11 mouse cellular contexts compared by ENCODE assay signal in genomic region chr12:108000715-108001080, GRCm38 (mm10). TPM values are rescaled to one million over a fixed set of nuclear protein-coding genes. Genes with fewer than 3 reads are reported as not detected.
A peak's percentile ranks its signal among the peaks of the same experiment; 100 is the strongest.
DNase-seq lines count a peak whose midpoint lies in the region; ATAC-seq and TF ChIP-seq lines count a peak whose summit lies in the region.
"Had no signal": no experiment of that assay in that cellular context is flagged by ENCODE, and none has a peak within 500 bp of the region (broad histone marks: within the 10 kb centered on the region; RNA-seq: fewer than 3 reads in every experiment).

No protein-coding gene starts in this region.

- no peak for ATAC-seq in hindbrain, embryonic 14.5 days (ENCODE audit: low FRiP score)
- ATAC-seq in midbrain, embryonic 13.5 days = no peak
- ATAC-seq in kidney, embryonic 14.5 days (ENCODE audit: low FRiP score, low TSS enrichment) = no peak
- ATAC-seq: liver, postnatal 0 days had no signal

- peak overlapping the region; percentile 80 for H3K27ac ChIP-seq in spleen, adult 2 months (ENCODE audit: insufficient read depth, low read length)
- peak overlapping the region; percentile 95 for H3K27ac ChIP-seq in hindbrain, embryonic 14.5 days
- peak overlapping the region; percentile 98 for H3K27ac ChIP-seq in midbrain, embryonic 13.5 days
- no peak overlapping the region for H3K27ac ChIP-seq in kidney, embryonic 14.5 days (ENCODE audit: low read depth, low read length)

- TF ChIP-seq CTCF in spleen, adult 2 months (IDR thresholded peaks at IDR 0.05; ENCODE audit: extremely low read depth, insufficient read depth, insufficient read length, insufficient replicate concordance) = no peak

- H3K9me3 ChIP-seq in hindbrain, embryonic 14.5 days (ENCODE audit: control insufficient read depth, low read length) = no peaks in the 10 kb centered on the region
- no peaks in the 10 kb centered on the region for H3K9me3 ChIP-seq in midbrain, embryonic 13.5 days
- no peaks in the 10 kb centered on the region for H3K9me3 ChIP-seq in kidney, embryonic 14.5 days (ENCODE audit: control insufficient read depth, low read length)

- 9% methylated on average over 2 of the region's 2 CpGs for whole genome bisulfite sequencing in spleen, adult 2 months
- 21% methylated on average over 2 of the region's 2 CpGs for WGBS in hindbrain, embryonic 14.5 days
- 13% methylated on average over 2 of the region's 2 CpGs for WGBS in midbrain, embryonic 13.5 days
- 42% methylated on average over 2 of the region's 2 CpGs for WGBS in kidney, embryonic 14.5 days

- no peak for DNase-seq in spleen, adult 2 months (ENCODE audit: low read depth in 1 of 2, low spot score in 2 of 2)
- no peak for DNase-seq in spleen, postnatal 4 days (ENCODE audit: low spot score in 2 of 2)
- no peak for DNase-seq in hindbrain, embryonic 14.5 days (ENCODE audit: low spot score)
- peak; percentile 39 to 46 for DNase-seq in thymus, postnatal 36 days
- DNase-seq in heart, adult 8-10 months (ENCODE audit: low spot score) = no peak
- DNase-seq in lung, postnatal 10 days = no peak
- DNase-seq: liver, postnatal 0 days had no signal

- H3K4me3 ChIP-seq in spleen, adult 2 months (ENCODE audit: extremely low read depth, insufficient read depth, insufficient read length) = peak overlapping the region; percentile 38
- peak overlapping the region; percentile 73 for H3K4me3 ChIP-seq in hindbrain, embryonic 14.5 days (replicated peaks; ENCODE audit: low read length)
- H3K4me3 ChIP-seq in midbrain, embryonic 13.5 days (replicated peaks) = peak overlapping the region; percentile 96
- no peak overlapping the region for H3K4me3 ChIP-seq in kidney, embryonic 14.5 days (ENCODE audit: low read length)

- H3K4me1 ChIP-seq in spleen, adult 2 months (ENCODE audit: control insufficient read depth, insufficient read depth, insufficient read length) = peaks cover 4% of the 10 kb centered on the region; the same call in 1 of the 2 replicates
- peaks cover 26% of the 10 kb centered on the region for H3K4me1 ChIP-seq in hindbrain, embryonic 14.5 days (replicated peaks; ENCODE audit: control insufficient read depth, insufficient read depth, low read length)
- H3K4me1 ChIP-seq in midbrain, embryonic 13.5 days (replicated peaks) = peaks cover 59% of the 10 kb centered on the region
- H3K4me1 ChIP-seq in kidney, embryonic 14.5 days (ENCODE audit: control insufficient read depth, insufficient read depth, low read length) = peaks cover 8% of the 10 kb centered on the region

- no peaks in the 10 kb centered on the region for H3K36me3 ChIP-seq in spleen, adult 2 months (ENCODE audit: control insufficient read depth, insufficient read depth, low read length)
- H3K36me3 ChIP-seq in hindbrain, embryonic 14.5 days (replicated peaks; ENCODE audit: control insufficient read depth, insufficient read depth) = no peaks in the 10 kb centered on the region
- H3K36me3 ChIP-seq in midbrain, embryonic 13.5 days = no peaks in the 10 kb centered on the region
- no peaks in the 10 kb centered on the region for H3K36me3 ChIP-seq in kidney, embryonic 14.5 days (ENCODE audit: control insufficient read depth, insufficient read depth, low read length)

- TF ChIP-seq POLR2A in spleen, adult 2 months (IDR thresholded peaks at IDR 0.05; ENCODE audit: low read depth, low read length) = no peak

- peak overlapping the region; percentile 81 for H3K4me2 ChIP-seq in hindbrain, embryonic 14.5 days (replicated peaks)
- H3K4me2 ChIP-seq in midbrain, embryonic 13.5 days (replicated peaks) = peak overlapping the region; percentile 84
- no peak overlapping the region for H3K4me2 ChIP-seq in kidney, embryonic 14.5 days (replicated peaks; ENCODE audit: low read depth, low read length)

- peaks cover 15% of the 10 kb centered on the region for H3K27me3 ChIP-seq in spleen, adult 2 months (ENCODE audit: control insufficient read depth, insufficient read depth, low read length)
- H3K27me3 ChIP-seq in hindbrain, embryonic 14.5 days (ENCODE audit: control insufficient read depth, insufficient read depth, low read length) = peaks cover 7% of the 10 kb centered on the region; the same call in 1 of the 2 replicates
- H3K27me3 ChIP-seq in midbrain, embryonic 13.5 days = peaks cover 7% of the 10 kb centered on the region; the same call in 1 of the 2 replicates
- H3K27me3 ChIP-seq in kidney, embryonic 14.5 days (ENCODE audit: control insufficient read depth, insufficient read depth, low read length) = peaks cover 16% of the 10 kb centered on the region
- H3K27me3 ChIP-seq: CH12.LX had no signal

- H3K9ac ChIP-seq in hindbrain, embryonic 14.5 days = peak overlapping the region; percentile 94
- peak overlapping the region; percentile 94 for H3K9ac ChIP-seq in midbrain, embryonic 13.5 days (replicated peaks)
- no peak overlapping the region for H3K9ac ChIP-seq in kidney, embryonic 14.5 days (ENCODE audit: low read depth, low read length)
- H3K9ac ChIP-seq: liver, postnatal 0 days had no signal

RNA-seq across cellular contexts. Expression of gene Bcl11b, which starts 2.7 kb away (rescaled TPM):
- 19.7 and 37.3 TPM in 2 replicates for polyA plus RNA-seq in spleen, adult 2 months (2012; rRNA removed)
- polyA plus RNA-seq in hindbrain, embryonic 14.5 days (2014; fragmentation: Nextera tagmentation; extraction: Ambion mirVana) = 29.6 and 30.7 TPM in 2 replicates
- 19.2 and 27.0 TPM in 2 replicates for polyA plus RNA-seq in midbrain, embryonic 13.5 days (2015; fragmentation: Nextera tagmentation; extraction: Ambion mirVana)
- 1 to 10 TPM in 2 of 4 experiments, under 1 TPM in 2; 0.75 to 1.8 (median 0.99) TPM for total RNA-seq in heart, adult 8-10 months (2022)
- polyA plus RNA-seq in kidney, embryonic 14.5 days (2014; fragmentation: Nextera tagmentation; extraction: Ambion mirVana) = 3.5 and 5.3 TPM in 2 replicates
- total RNA-seq: CH12.LX; granulocyte monocyte progenitor cell, adult 5-6 weeks had no signal
- polyA plus RNA-seq: liver, postnatal 0 days had no signal

Comparison
In these comparisons a context has a peak if more than half of its experiments do, and no peak if none do; other contexts are left out.
1. DNase-seq: peak in thymus, postnatal 36 days (2 of 2); none in spleen, adult 2 months (0 of 2), spleen, postnatal 4 days (0 of 2), hindbrain, embryonic 14.5 days (single experiment), heart, adult 8-10 months (single experiment) and lung, postnatal 10 days (single experiment).